Mouse (Mus musculus) layer of hippocampus, adult 2 months (tissue): ENCODE results near the gene Plcg1. TPM values are rescaled to one million over a fixed set of nuclear protein-coding genes. Genes with fewer than 3 reads are reported as not detected.

Experiments
- DNase-seq, 2 experiments: peaks; one replicate each; pipeline ENCODE4 v3.0.0; 2022; ENCODE audit warnings: low spot score in 2 of 2
- H3K27ac ChIP-seq: fragments of 200-600 bp; 2 replicates; pipeline ENCODE4 v1.8.1; 2022
- H3K4me3 ChIP-seq: fragments of 200-600 bp; 2 replicates; pipeline ENCODE4 v1.8.1; 2022; ENCODE audit warnings: mild to moderate bottlenecking
- CTCF ChIP-seq: fragments of 200-600 bp; conservative IDR thresholded peaks from 2 replicates; pipeline ENCODE4 v1.8.1; 2022; ENCODE audit warnings: antibody characterized with exemption, mild to moderate bottlenecking, moderate library complexity
- total RNA-seq, 2 experiments: library from RNA; stranded (reverse); gene quantifications; 2 replicates each; pipeline ENCODE4 v1.2.3; 2021

Plcg1 gene
- total RNA-seq, 2 experiments from 2014 or later: 103 to 108 TPM

DNA sequence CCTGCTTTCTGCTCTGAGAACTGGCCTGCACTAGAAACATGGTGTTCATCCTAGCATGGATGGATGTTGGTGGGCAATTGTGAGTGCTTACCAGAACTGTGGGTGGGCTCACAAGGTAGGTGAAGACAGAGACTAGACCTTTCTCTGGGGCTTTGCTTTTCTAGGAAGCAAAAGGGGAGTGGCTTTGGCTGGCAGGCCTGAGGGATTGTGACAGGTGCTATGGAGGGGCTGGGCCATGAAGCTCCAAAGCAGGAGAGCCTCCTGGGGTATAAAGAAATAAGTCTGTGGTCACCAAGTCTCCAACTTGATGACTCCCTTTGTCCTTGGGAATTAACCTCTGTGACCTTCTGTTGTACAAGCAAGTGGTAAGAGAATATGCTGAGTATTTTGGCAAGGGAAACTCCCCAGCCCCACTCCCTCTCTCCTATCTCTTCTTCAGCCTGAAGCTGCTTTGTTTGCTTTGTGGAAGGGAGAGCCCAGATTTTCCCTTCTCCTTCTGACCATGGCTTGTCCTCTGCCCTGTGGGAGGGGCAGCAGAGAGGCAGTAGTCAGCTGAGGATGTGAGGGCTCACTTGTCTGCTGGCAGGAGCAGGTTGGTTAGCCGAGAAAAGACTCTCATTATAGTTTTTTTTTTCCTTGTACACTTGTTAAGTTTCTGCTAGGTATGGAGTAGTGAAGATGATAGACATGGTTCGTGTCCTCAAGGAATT lies 8.7 kb downstream of the Plcg1 start:
- TF ChIP-seq CTCF: no peak
- H3K4me3 ChIP-seq: no peak overlapping the region
- H3K27ac ChIP-seq: peak overlapping the region; percentile 70
- DNase-seq: no peak

DNA sequence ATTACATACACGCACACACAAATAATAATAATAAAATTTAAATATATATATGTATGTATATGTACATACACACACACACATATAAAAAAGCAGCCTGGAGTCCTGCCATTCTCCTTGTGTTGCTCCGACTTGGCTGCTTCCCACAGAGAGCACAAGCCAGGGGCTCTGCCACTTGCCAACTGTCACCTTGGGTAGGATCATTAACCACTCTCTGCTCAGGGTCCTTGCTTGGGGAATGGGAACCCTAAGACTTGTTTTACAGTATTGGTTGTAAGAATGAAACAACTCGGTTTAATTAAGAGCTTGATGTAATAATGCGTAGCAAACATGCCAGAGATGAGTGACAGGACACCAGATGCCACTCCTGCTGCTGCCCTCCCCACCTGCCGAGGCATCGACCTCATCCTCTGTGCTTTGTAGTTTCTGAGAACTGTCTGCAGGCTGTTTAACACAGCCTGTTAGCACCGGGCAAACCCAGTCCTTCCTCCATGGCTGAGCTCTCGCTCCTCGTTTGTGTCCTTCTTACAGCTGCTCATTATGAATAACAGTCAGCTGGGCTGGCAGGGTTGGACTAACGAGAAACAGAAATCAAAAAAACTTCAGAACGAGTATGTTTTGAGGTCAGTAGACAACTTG lies 9.5 kb downstream of the Plcg1 start:
- no peak for TF ChIP-seq CTCF
- peak overlapping the region; percentile 70 for H3K27ac ChIP-seq
- no peak for DNase-seq
- H3K4me3 ChIP-seq: no peak overlapping the region

DNA sequence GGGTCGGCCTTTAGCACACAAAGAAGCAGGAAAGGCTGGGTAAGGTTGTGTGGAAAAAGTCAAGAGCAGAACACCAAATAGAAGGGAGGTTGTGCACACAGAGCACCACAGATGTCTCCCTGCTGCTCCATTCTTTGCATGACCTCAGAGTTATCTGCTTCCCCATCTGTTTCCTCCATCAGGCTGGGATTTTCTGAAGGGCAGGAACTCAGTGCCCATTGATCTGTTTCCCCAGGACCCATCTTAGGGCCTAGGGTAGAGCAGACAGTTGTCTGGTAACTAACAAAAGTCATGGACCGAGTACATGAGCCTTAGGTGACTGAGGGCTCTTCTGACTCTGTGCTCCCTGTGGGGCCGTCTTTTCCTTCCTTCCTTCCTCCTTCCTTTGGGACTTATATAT lies 10.5 kb downstream of the Plcg1 start:
- no peak for DNase-seq
- Histone ChIP-seq H3K4me3 (no peak overlapping the region), H3K27ac (peak overlapping the region; percentile 70)
- TF ChIP-seq CTCF: no peak

DNA sequence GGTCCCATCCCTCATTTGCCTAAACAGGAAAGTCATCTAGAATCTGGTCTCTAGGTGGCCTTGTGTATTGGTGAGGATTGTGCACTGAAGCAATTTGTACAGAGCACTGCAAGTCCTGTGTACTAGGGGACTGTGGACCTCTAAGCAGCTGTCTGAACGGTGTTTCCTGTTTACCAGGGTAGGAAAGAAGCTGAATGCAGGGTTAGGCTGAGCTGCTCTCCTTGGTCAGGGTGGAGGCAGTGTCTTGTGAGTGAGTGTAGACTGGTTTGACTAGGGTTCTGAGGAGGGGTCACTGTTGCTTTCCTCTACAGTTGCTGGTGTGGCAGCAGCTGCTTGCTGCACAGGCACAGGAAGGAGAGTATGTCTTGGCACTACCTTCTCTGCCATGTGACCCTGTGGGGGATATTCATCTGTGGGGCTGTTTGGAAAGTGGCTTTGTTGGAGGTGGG lies 11.1 kb downstream of the Plcg1 start:
- H3K4me3 ChIP-seq: no peak overlapping the region
- H3K27ac ChIP-seq: peak overlapping the region; percentile 70
- DNase-seq: no peak
- TF ChIP-seq CTCF: no peak

DNA sequence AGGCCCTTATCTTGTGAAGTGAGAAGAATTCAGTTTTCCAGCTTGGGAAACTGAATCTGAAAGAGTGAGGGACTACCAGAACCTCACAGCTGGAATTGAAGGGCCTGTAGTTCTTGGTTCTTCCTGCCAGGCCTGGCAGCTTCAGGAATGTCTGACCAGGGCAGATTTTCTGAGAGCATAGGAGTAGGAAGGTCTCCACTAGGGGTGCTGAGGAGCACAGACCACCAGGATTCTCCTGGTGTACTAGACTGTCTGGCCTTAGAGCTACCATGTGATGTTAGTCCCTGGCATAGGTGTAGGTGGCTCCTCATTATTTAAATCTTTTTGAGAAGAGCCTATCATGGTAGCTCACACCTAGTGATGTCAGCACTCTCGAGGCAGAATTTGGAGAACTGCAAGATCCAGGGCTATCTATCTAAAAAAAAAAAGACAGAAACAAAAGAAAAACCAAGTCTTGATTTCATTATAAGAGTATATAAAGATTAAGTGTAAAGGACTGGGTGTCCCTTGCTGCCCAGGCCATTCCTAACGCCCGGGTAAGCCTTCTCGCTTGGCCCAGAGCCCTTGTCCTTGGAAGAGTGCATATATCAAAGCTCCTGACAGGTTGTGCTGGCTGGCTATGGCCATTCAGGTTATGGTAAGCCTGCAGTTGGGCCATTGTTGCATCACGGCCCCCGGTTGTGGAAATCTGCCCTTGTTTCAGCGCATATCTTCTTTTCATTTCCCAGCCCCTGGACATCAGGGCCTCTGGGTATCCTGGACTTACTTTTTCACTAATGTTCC lies 13.1 kb downstream of the Plcg1 start:
- peak; percentile 85 for TF ChIP-seq CTCF
- peak overlapping the region; percentile 53; the same call in 1 of the 2 replicates for H3K27ac ChIP-seq
- DNase-seq: peak in 1 of 2 experiments; percentile 63
- H3K4me3 ChIP-seq: no peak overlapping the region

DNA sequence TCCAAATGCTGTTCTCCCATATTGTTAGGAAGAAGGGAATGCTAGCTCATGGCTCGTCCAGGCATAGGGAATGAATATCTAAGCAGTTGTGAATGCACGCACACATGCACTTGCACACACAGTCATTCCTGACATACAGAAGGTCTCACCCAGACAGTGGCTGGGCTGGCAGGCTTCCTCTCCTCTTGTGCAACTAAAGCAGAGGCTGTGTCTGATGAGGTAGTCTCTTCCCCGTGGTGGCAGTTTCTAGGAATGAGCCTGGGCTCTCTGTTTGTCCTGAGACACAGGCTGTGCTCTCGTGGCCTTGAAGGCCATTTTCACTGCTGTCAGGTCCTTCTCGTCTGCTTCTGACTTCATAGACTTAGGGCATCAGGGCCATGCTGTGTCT lies 13.7 kb downstream of the Plcg1 start:
- H3K27ac ChIP-seq: peak overlapping the region; percentile 53; the same call in 1 of the 2 replicates
- no peak for TF ChIP-seq CTCF
- no peak overlapping the region for H3K4me3 ChIP-seq
- DNase-seq: no peak

DNA sequence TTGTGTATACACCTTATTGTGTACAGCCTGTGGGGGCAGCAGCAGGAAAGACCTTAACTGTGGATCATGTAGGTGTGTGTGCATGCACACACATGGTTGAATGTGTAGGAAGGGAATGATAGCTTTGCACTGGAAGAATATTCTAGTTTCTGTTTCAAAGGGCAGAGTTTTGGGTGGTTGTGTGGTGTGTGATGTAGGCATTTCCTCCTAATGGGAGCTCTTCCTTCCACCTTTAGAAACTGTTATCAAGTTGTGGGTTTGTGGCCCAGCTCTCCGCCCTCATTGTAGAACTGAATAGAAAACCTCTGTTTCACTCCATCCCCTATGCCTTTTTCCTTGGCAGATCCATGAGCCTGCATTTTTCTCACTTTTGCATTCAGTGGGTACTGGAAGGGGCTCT lies 14.4 kb downstream of the Plcg1 start:
- no peak overlapping the region for H3K4me3 ChIP-seq
- DNase-seq: no peak
- no peak for TF ChIP-seq CTCF
- peak overlapping the region; percentile 53; the same call in 1 of the 2 replicates for H3K27ac ChIP-seq

DNA sequence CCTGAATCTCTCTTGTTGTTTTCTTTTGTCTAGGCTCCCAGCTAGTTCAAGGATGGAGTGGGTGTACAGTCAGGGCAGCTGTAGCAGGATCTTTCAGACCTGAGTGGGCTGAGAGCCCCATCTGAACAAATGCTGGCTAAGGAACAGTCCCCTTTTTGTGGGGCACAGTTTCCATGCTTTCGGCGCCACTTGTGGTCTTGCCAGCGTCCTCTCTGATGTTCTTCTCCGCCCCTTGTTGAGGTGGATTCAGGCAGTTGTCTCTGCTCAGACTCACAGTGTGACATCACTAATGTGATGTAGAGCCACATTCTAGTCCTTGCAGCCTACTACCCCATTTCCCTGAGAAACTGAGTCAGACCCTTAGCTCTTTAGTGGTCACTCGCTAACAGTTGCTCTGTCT lies 15.5 kb downstream of the Plcg1 start:
- no peak for DNase-seq
- no peak overlapping the region for H3K4me3 ChIP-seq
- H3K27ac ChIP-seq: peak overlapping the region; percentile 4; the same call in 1 of the 2 replicates
- no peak for TF ChIP-seq CTCF

DNA sequence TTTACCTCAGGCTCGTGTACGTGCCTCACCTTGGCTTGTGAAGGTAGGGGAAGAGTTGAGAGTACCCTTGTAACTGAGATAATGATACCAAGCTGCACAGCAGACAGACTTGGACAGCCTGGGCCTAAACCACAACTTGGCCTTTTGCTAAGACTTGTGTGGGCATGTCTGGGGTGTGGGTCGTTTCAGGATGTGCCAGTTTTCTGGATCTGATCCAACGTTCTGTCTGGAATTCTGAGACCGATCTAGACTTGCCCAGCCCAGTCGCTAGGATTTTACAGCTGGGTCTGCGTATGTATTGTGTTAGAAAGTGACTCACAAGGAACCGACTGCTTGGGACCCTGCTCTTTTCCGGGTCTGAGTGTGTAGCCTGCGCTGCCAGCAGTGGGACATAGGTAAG lies 16.0 kb downstream of the Plcg1 start:
- H3K27ac ChIP-seq: peak overlapping the region; percentile 3; the same call in 1 of the 2 replicates
- H3K4me3 ChIP-seq: no peak overlapping the region
- DNase-seq: no peak
- TF ChIP-seq CTCF: no peak

DNA sequence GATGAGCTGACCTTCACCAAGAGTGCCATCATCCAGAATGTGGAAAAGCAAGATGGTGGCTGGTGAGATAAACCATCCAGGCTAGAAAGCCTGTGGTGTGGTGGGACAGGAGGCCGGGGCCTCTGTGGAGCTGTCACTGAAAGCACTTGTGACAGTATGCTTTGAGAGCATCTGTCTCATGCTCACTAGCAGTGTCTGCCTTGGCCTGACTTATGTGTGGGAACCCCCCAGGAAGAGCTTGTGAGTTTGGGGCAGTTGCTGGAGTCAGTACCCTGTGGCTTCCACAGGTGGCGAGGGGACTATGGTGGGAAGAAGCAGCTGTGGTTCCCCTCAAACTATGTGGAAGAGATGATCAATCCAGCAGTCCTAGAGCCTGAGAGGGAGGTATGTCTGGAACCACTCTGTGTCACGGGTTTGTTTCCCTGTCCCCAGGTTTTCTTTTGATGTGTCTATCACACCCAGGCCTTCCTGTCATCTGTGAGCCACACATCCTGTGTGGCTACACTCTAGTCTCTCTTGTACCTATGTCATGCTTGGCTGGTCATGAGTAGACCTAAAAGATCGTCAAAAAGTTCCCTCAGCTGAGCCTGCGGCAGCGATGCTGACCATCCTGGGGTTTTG lies 25.6 kb downstream of the Plcg1 start:
- no peak for DNase-seq
- Histone ChIP-seq H3K4me3 (no peak overlapping the region), H3K27ac (no peak overlapping the region)
- no peak for TF ChIP-seq CTCF

DNA sequence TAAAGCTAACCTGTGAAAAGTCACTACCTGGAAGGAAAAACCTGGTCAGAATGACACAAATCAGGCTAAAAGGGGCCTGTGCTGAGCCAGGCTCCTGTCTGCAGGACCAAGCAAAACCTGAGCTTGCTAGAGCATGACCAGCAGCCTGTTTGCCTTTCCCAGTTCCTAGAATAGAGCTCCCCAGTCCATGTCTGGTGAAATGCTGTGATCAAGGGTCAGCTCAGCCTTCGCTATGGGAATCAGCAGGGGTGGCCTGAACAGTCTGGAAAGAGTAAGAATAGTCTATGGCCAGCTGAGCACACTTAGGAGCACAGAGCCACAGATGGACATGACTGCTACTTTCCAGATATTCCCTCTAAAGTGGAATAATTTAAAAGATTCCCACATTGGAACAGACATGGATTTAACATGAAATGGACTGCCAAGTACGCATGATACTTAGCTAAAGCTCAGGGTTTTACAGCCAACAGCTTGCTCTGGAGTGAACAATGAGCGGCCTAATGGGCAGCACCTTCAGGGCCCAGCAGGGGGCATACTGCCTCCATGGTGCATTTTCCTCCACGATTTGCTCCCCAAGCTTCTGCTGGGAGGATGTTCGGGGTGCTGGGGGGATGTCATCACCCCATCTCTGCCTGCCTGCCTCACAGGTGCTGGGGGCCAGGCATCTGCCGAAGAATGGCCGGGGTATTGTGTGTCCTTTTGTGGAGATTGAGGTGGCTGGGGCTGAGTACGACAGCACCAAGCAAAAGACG lies 29.5 kb downstream of the Plcg1 start:
- peak; percentile 46 to 74 for DNase-seq
- Histone ChIP-seq H3K4me3 (no peak overlapping the region), H3K27ac (peak overlapping the region; percentile 43; the same call in 1 of the 2 replicates)
- TF ChIP-seq CTCF: peak; percentile 96

DNA sequence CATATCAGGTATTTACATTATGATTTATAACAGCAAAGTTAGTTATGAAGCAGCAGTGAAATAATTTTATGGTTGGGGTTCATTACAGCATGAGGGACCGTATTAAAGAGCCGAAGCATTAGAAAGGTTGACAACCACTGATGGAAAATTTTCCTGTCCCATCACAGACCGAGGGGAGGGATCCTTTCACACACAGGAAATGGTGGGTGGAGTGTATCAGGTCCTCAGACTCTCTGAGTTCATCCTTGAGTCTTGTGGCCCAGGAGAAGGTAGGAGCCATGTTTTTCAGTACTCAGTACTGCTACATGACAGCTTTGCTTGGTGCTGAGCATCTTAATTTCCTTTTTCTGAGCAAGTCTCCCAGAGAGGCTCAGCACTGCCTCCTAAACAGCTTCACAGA lies 32.7 kb downstream of the Plcg1 start:
- peak overlapping the region; percentile 83; the same call in 1 of the 2 replicates for H3K27ac ChIP-seq
- no peak for DNase-seq

More for the DNA sequence above, 32.7 kb downstream of the Plcg1 start:
- TF ChIP-seq CTCF: no peak
- H3K4me3 ChIP-seq: no peak overlapping the region
